Mouse (Mus musculus) Patski (cell line): ENCODE results near the gene Pla2g2c. TPM values are rescaled to one million over a fixed set of nuclear protein-coding genes. Genes with fewer than 3 reads are reported as not detected.

Experiments used
- ATAC-seq: fragments of 100-300 bp; one replicate; pipeline ENCODE4 v1.8.0; 2021
- CTCF ChIA-PET: fragments of 350-600 bp; sonication (Branson Sonifier 250); formaldehyde crosslinking; loops from one replicate; lab custom pipeline; 2022; ENCODE audit warnings: inconsistent platforms; lab: Charles Lee
- POLR2A ChIA-PET: fragments of 350-600 bp; sonication (Branson Sonifier 250); formaldehyde crosslinking; loops from one replicate; lab custom pipeline; 2022; ENCODE audit warnings: antibody characterized with exemption, inconsistent platforms; lab: Charles Lee
- DNase-seq: peaks from one replicate; pipeline ENCODE4 v3.0.0-alpha.2; 2011; ENCODE audit warnings: low read depth, low spot score
- H3K27me3 ChIP-seq: fragments of 371-371 bp; one replicate; pipeline ENCODE4 v1.5.1; 2021
- CTCF ChIP-seq: fragments of 100-300 bp; IDR thresholded peaks from one replicate; pipeline ENCODE4 v1.5.1; 2021
- in situ Hi-C: fragments of 300-500 bp; cut with MboI; formaldehyde crosslinking; loops from 3 replicates; pipeline ENCODE4 v1.11.1; 2018; ENCODE audit warnings: low pct_unique_long_range_greater_than_20kb, mixed read lengths
- polyA plus RNA-seq: library from polyadenylated mRNA; unstranded; gene quantifications from one replicate; pipeline ENCODE4 v1.2.3, GENCODE M21; 2021

Pla2g2c gene
- polyA plus RNA-seq, 1 experiment from 2014 or later = not detected

DNA sequence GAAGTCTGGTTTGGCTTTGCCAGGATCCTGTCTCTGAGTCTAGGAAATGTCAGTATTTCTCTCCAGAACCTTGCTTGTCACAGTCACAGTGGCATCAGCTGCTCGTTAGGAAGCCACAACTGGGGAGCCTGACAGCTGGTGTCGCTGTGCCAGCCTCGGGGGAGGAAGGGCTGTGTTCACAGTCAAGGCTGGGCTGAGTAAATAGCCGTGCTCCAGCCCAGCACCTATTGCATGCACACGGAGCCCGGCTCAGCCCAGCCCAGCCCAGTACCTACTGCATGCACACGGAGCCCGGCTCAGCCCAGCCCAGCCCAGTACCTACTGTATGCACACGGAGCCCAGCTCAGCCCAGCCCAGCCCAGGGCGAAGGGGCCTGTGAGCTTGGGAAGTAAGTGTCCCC lies 23.3 kb downstream of the Pla2g2c start:
- TF ChIP-seq CTCF = no peak
- in situ Hi-C loops = loop anchor here (5.0 kb wide), 1 partner anchor 109 kb away; no protein-coding TSS in a partner anchor
- POLR2A ChIA-PET = no interaction called here
- peaks cover 8% of the 10 kb centered on the region for H3K27me3 ChIP-seq
- CTCF ChIA-PET = interaction anchor here (2.3 kb wide), 1 partner anchor 104 kb away, joined by 14 read pairs; no protein-coding TSS in a partner anchor
- no peak for ATAC-seq
- DNase-seq = no peak

DNA sequence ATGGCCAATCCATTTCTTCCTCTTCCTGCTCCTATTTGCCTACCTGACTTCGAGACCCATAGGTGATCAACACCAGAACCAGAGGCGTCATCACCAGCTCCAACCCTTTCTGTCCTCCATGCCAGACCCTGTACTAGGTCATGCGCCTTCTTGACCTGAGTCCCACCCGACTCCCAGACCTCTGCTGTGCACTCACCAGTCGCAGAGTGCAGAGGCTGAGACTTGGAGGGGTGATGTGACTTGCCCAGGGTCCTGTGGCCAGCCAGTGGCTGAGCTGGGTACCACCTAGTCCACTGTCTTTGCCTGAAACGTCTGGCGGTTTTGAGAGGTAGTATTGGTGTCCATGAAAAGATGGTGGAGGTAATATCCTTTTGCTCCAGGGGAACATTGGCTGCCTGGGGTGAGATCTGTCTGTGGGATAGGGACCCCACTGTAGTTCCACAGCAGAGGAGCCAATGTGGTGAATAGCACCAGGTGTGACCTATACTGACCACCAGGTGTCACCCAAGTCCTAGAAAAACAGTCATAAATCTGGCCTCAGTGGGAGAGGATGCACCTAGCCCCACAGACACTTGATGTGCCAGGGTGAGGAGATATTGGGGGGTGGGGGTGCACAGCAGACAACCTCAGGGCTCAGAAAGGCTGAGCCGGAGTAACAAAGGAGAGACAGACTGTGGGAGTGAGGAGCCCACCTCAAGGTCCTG lies 23.9 kb downstream of the Pla2g2c start:
- CTCF ChIA-PET = interaction anchor here (1.2 to 2.3 kb wide), 2 partner anchors 103 to 105 kb away, joined by 3 to 14 read pairs; no protein-coding TSS in a partner anchor
- peaks cover 8% of the 10 kb centered on the region for H3K27me3 ChIP-seq
- no peak for ATAC-seq
- peak; percentile 10 for DNase-seq
- TF ChIP-seq CTCF = no peak
- in situ Hi-C loops = loop anchor here (5.0 kb wide), 1 partner anchor 109 kb away; no protein-coding TSS in a partner anchor
- POLR2A ChIA-PET = no interaction called here

DNA sequence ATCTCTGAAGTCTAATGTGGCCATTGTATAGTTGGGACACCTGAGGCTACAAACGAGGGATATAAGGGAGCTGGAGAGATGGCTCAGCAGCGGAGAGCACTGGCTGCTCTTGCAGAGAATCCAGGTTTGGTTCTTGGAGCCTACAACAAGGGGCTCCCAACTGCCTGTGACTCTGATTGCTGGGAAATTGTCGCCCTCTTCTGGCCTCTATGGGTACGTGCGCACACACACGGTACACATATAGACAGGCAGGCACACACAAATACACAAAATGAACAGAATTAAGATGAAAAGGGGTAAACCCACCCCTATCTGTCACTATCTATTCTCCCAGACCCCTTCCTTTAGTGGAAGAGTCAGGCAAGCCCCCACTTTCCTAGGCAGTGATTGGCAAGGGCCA lies 28.0 kb downstream of the Pla2g2c start:
- ChIA-PET CTCF (no interaction called here), POLR2A (no interaction called here)
- no peak for DNase-seq
- ATAC-seq = no peak
- in situ Hi-C loops = no loop called here
- TF ChIP-seq CTCF = no peak
- no peaks in the 10 kb centered on the region for H3K27me3 ChIP-seq

DNA sequence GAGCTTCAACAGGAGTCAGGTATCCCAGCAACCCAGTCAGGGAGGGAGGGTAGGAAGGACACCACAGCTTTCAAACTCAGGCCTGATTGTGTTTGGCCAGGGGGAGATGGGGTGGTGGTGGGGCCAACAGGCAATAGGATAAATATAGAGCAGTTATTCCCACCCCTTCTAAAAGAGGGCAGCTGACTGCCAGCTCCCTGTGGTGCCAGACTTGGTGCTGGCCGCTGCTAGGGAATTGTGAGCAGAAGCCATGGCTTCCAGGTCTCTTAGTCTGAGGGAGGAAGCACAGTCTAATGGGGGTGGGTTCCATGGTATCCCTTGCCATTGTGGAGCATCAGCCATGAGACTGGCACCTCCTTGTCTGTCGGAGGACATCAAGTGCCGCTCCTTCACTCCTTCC lies 29.0 kb downstream of the Pla2g2c start:
- no peak for TF ChIP-seq CTCF
- ATAC-seq (no peak), DNase-seq (no peak)
- ChIA-PET POLR2A (no interaction called here), CTCF (no interaction called here)
- in situ Hi-C loops = no loop called here
- H3K27me3 ChIP-seq = no peaks in the 10 kb centered on the region

DNA sequence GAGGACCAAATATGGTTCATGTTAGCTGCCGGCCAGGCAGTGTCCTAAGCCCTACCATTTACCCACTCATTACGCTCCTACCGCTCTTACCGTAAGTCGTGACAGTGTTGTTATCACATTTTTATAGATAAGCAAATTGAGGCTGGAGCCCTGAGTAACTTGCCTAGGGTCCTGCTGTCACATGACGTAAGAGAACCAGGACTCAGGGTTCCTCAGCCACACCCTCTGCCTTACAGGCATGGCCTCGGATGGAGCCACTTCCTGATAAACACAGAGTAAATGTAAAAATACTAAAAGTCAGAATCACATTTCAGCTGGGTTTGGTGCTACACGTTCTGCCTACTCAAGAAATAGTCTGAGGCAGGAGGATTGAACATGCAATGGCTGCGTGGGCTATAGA lies 29.8 kb downstream of the Pla2g2c start:
- ChIA-PET CTCF (no interaction called here), POLR2A (no interaction called here)
- no peak for TF ChIP-seq CTCF
- ATAC-seq = no peak
- H3K27me3 ChIP-seq = no peaks in the 10 kb centered on the region
- in situ Hi-C loops = no loop called here
- DNase-seq = no peak

DNA sequence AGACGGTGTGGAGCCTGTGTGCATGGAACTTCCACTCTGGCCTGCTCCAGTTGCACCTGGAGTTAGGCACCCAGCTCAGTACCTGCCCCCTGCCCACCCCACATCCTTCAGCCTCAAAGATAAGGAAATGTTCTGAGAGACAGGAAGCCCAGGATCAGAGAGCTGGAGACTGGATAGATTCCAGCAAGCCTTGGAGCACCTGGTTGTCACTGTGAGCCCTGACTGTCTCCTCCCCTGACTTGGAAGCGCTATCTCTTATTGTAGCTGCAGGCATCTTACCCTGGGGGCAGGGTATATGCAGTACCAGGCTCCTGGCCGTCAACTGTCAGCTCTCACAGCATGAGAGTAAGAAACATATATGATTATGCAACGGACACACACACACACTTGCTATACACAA lies 30.8 kb downstream of the Pla2g2c start:
- in situ Hi-C loops = no loop called here
- TF ChIP-seq CTCF = no peak
- no peaks in the 10 kb centered on the region for H3K27me3 ChIP-seq
- DNase-seq (no peak), ATAC-seq (no peak)
- ChIA-PET POLR2A (no interaction called here), CTCF (no interaction called here)

DNA sequence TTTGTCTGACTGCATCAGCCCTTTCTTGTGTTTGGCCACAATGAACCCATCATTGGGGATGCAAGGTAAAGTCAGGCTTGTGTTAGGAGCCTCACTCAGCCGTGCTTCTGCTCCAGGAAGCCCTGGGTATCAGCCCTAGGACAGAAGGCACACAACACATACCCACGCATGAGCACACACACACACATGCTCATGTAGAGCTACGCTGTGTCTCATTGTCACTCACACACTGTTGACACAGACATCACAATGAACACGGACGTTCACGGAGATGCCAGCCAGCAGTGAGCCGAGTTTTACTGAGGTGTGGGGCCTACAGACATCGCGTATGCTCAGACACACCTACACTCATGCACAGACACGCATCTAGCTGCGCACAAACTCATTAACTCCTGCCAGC lies 31.4 kb downstream of the Pla2g2c start:
- no peaks in the 10 kb centered on the region for H3K27me3 ChIP-seq
- ChIA-PET POLR2A (no interaction called here), CTCF (interaction anchor here (1.0 kb wide), 1 partner anchor 95 kb away, joined by 3 read pairs; no protein-coding TSS in a partner anchor)
- ATAC-seq (no peak), DNase-seq (no peak)
- in situ Hi-C loops = no loop called here
- no peak for TF ChIP-seq CTCF

DNA sequence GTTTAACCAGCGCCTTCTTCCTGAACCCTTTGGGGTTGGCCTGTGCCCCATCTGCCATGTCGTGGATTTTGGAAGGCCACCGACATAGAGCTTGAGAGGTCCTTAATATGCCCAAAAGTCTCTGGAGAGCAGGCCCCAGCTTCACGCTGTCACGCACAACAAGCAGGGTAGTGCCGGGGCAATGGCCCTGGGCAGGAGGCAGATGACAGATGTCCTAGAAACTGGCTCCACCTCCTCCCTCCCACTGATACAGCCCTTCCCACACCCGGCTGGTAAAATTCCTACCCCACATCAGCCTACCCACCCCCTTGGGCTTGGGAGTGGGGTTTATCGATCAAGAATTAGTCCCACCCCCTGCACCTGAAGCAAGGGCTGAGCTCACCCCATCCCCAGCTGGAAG lies 32.8 kb downstream of the Pla2g2c start, which contains the start of gene Pla2g2f:
Gene Pla2g2f (minus strand): TSS at position 211 of the 400 bp plus-strand sequence.
- DNase-seq = no peak
- H3K27me3 ChIP-seq = no peaks in the 10 kb centered on the region
- TF ChIP-seq CTCF = no peak
- no peak for ATAC-seq
- in situ Hi-C loops = no loop called here
- ChIA-PET POLR2A (no interaction called here), CTCF (no interaction called here)

DNA sequence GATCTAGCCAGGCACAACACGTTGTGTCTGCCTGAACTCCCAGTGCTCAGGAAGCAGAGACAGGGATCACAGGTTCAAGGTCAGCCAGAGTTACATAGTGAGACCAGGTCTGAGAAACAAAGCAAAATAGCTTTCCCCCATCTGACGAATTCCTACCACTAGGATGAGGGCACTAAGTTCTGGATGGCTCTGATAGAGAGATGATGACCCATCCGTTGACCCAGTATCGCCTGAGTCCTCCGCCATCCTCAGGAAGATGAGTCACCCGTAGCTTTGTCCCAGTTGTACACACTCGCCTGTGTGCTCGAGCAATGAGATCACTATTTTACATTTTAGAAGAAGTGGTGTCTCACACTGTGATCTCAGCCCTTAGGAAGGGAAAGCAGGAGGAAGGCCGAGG lies 37.7 kb downstream of the Pla2g2c start:
- in situ Hi-C loops = no loop called here
- TF ChIP-seq CTCF = no peak
- ChIA-PET POLR2A (no interaction called here), CTCF (no interaction called here)
- H3K27me3 ChIP-seq = peaks cover 4% of the 10 kb centered on the region
- DNase-seq = no peak
- ATAC-seq = no peak

DNA sequence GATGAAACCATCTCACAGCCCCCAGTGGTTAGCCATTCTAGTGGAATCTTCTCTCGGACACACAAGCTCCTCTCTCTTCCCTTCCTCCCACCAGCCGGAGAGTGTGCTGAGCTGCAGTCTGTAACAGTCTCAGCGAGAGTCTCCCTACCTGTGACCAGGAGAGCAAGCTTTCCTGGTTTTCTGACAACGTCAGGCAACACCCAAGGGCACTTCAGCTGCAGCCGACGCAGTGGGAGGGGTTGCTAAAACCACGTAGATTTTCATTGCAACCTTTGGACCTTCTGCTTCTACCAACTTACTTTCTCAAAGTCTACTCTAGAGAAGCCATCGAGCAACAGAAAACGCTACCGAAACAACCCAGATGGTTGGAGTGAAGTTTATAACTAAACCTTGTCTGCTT lies 47.4 kb downstream of the Pla2g2c start:
- ChIA-PET POLR2A (no interaction called here), CTCF (interaction anchor here (0.9 kb wide), 1 partner anchor 325 kb away, joined by 3 read pairs; no protein-coding TSS in a partner anchor)
- no peak for TF ChIP-seq CTCF
- DNase-seq (no peak), ATAC-seq (no peak)
- in situ Hi-C loops = no loop called here
- H3K27me3 ChIP-seq = no peaks in the 10 kb centered on the region

DNA sequence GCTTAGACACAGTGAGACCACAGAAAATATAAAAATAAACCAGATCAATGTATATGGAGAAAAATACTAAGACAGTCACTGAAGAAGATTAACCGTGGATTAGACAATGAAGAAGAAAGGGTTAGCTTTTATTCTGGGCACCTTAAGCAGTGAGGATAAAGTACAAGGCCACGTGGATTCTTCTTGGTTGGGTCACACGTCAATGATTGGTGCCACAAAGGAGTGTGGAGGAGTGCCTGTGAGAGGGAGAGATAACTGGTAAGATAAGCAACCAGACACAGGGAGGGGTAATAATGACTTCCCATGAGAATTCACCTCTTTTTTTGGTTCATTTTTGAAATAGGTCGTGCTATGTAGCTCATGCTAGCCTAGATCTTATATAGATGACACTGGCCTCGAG lies 47.8 kb downstream of the Pla2g2c start:
- no peak for TF ChIP-seq CTCF
- ATAC-seq = no peak
- CTCF ChIA-PET = no interaction called here
- in situ Hi-C loops = no loop called here
- H3K27me3 ChIP-seq = no peaks in the 10 kb centered on the region
- no peak for DNase-seq
- POLR2A ChIA-PET = no interaction called here

DNA sequence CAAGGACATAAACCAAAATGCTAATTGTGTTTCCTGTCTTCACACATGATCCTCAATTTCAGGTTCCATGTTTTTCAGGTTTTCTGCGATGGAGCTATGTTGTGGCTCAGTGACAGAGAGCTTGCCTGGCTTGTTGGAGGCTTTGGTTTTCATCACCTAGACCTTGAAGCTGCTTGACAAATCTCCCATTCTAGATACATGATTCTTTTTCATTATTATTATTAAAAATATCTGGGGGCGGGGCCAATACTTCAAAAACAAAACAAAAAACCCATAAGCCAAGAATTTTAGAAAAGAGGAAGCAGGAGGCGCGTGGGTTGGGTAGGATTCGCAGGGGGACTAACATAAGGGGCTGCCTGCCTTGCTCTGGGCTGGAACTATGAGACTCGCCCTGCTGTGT lies 50.8 kb downstream of the Pla2g2c start, which contains the start of gene Pla2g2d:
Gene Pla2g2d (plus strand): TSS at position 301 of the 400 bp plus-strand sequence.
- DNase-seq (no peak), ATAC-seq (no peak)
- ChIA-PET CTCF (no interaction called here), POLR2A (no interaction called here)
- peaks cover 6% of the 10 kb centered on the region for H3K27me3 ChIP-seq
- TF ChIP-seq CTCF = no peak
- in situ Hi-C loops = no loop called here
